Mouse (Mus musculus): Measurements from ENCODE around the gene C1ql4. TPM values are rescaled to one million over a fixed set of nuclear protein-coding genes. Genes with fewer than 3 reads are reported as not detected.

Gene C1ql4
- polyA plus RNA-seq (2015; fragmentation: Nextera tagmentation; extraction: Ambion mirVana): 0.22 TPM in 1 of 2 replicates, not detected in the other

GRCm38 (mm10) chr15:99087253-99088075 is at the start of gene C1ql4:
Gene C1ql4 (minus strand): TSS chr15:99087817.
- Histone ChIP-seq H3K36me3 (peaks cover 9% of the 10 kb centered on the region), H3K9me3 (no peaks in the 10 kb centered on the region), H3K4me1 (peaks cover 24% of the 10 kb centered on the region), H3K27ac (no peak within 1 kb of the TSS), H3K4me2 (peak within 1 kb of the TSS; percentile 53), H3K27me3 (peaks cover 99% of the 10 kb centered on the region), H3K9ac (no peak within 1 kb of the TSS; the same call in 1 of the 2 replicates), H3K4me3 (peak within 1 kb of the TSS; percentile 33)
- no peak for ATAC-seq (ENCODE audit: insufficient number of reproducible peaks, insufficient read depth, low FRiP score, low TSS enrichment, low read depth)
- WGBS: 8% methylated on average over 60 of the region's 60 CpGs

- Histone ChIP-seq H3K36me3 (peaks cover 5% of the 10 kb centered on the region; the same call in 1 of the 2 replicates), H3K27me3 (no peaks in the 10 kb centered on the region), H3K9me3 (no peaks in the 10 kb centered on the region), H3K4me3 (no peak overlapping the region), H3K27ac (peak overlapping the region; percentile 55), H3K4me2 (peak overlapping the region; percentile 10), H3K9ac (peak overlapping the region; percentile 47), H3K4me1 (peaks cover 31% of the 10 kb centered on the region)
- no peak for ATAC-seq (ENCODE audit: insufficient number of reproducible peaks, insufficient read depth, low FRiP score, low TSS enrichment, low read depth)
- WGBS: 47% methylated on average over 22 of the region's 22 CpGs
Measured at GRCm38 (mm10) chr15:99129956-99130910, 42.6 kb upstream of the C1ql4 start.

- H3K9me3 ChIP-seq: no peaks in the 10 kb centered on the region
- peak overlapping the region; percentile 55 for H3K27ac ChIP-seq
- no peaks in the 10 kb centered on the region for H3K27me3 ChIP-seq
- H3K9ac ChIP-seq: peak overlapping the region; percentile 47
- H3K36me3 ChIP-seq: peaks cover 5% of the 10 kb centered on the region; the same call in 1 of the 2 replicates
- H3K4me3 ChIP-seq: no peak overlapping the region
- no peak for ATAC-seq (ENCODE audit: insufficient number of reproducible peaks, insufficient read depth, low FRiP score, low TSS enrichment, low read depth)
- peaks cover 31% of the 10 kb centered on the region for H3K4me1 ChIP-seq
- peak overlapping the region; percentile 5 for H3K4me2 ChIP-seq
- 48% methylated on average over 11 of the region's 11 CpGs for WGBS
Measured at GRCm38 (mm10) chr15:99129441-99129840, 41.8 kb upstream of the C1ql4 start.

GRCm38 (mm10) chr15:99127851-99128522 is 40.4 kb upstream of the C1ql4 start:
- Histone ChIP-seq H3K36me3 (peaks cover 3% of the 10 kb centered on the region; the same call in 1 of the 2 replicates), H3K27ac (no peak overlapping the region), H3K4me3 (peak overlapping the region; percentile 75), H3K9me3 (no peaks in the 10 kb centered on the region), H3K4me1 (peaks cover 28% of the 10 kb centered on the region), H3K4me2 (peak overlapping the region; percentile 73), H3K27me3 (no peaks in the 10 kb centered on the region), H3K9ac (peak overlapping the region; percentile 92; the same call in 1 of the 2 replicates)
- WGBS: 64% methylated on average over 6 of the region's 6 CpGs
- no peak for ATAC-seq (ENCODE audit: insufficient number of reproducible peaks, insufficient read depth, low FRiP score, low TSS enrichment, low read depth)

- WGBS: under 1% methylated on average over 35 of the region's 35 CpGs
- Histone ChIP-seq H3K36me3 (peaks cover 3% of the 10 kb centered on the region; the same call in 1 of the 2 replicates), H3K27ac (peak overlapping the region; percentile 95), H3K27me3 (no peaks in the 10 kb centered on the region), H3K4me2 (peak overlapping the region; percentile 73), H3K4me3 (peak overlapping the region; percentile 75), H3K9ac (peak overlapping the region; percentile 92), H3K4me1 (peaks cover 28% of the 10 kb centered on the region), H3K9me3 (no peaks in the 10 kb centered on the region)
- no peak; the same call in 1 of the 2 replicates for ATAC-seq (ENCODE audit: insufficient number of reproducible peaks, insufficient read depth, low FRiP score, low TSS enrichment, low read depth)
Measured at GRCm38 (mm10) chr15:99126816-99127365, 39.3 kb upstream of the C1ql4 start.

- peak overlapping the region; percentile 75 for H3K4me3 ChIP-seq
- peaks cover 28% of the 10 kb centered on the region for H3K4me1 ChIP-seq
- peak overlapping the region; percentile 73 for H3K4me2 ChIP-seq
- H3K27me3 ChIP-seq: peaks cover 2% of the 10 kb centered on the region; the same call in 1 of the 2 replicates
- no peaks in the 10 kb centered on the region for H3K9me3 ChIP-seq
- WGBS: under 1% methylated on average over 112 of the region's 115 CpGs
- H3K36me3 ChIP-seq: no peaks in the 10 kb centered on the region
- ATAC-seq (ENCODE audit: insufficient number of reproducible peaks, insufficient read depth, low FRiP score, low TSS enrichment, low read depth): peak; percentile 85
- peak overlapping the region; percentile 92 for H3K9ac ChIP-seq
- H3K27ac ChIP-seq: peak overlapping the region; percentile 95
Measured at GRCm38 (mm10) chr15:99126081-99126815, 38.6 kb upstream of the C1ql4 start.

GRCm38 (mm10) chr15:99125711-99126080 is 38.1 kb upstream of the C1ql4 start, which contains the start of gene Spats2:
Gene Spats2 (plus strand): TSS chr15:99125916.
- under 1% methylated on average over 12 of the region's 12 CpGs for whole genome bisulfite sequencing
- no peak for ATAC-seq (ENCODE audit: insufficient number of reproducible peaks, insufficient read depth, low FRiP score, low TSS enrichment, low read depth)
- Histone ChIP-seq H3K9me3 (no peaks in the 10 kb centered on the region), H3K4me1 (peaks cover 25% of the 10 kb centered on the region), H3K4me3 (peak within 1 kb of the TSS; percentile 75), H3K9ac (peak within 1 kb of the TSS; percentile 92), H3K27ac (peak within 1 kb of the TSS; percentile 95), H3K4me2 (peak within 1 kb of the TSS; percentile 73), H3K36me3 (no peaks in the 10 kb centered on the region), H3K27me3 (peaks cover 5% of the 10 kb centered on the region; the same call in 1 of the 2 replicates)

- Histone ChIP-seq H3K9me3 (no peaks in the 10 kb centered on the region), H3K36me3 (no peaks in the 10 kb centered on the region), H3K4me2 (no peak overlapping the region), H3K4me3 (no peak overlapping the region), H3K27me3 (peaks cover 5% of the 10 kb centered on the region; the same call in 1 of the 2 replicates), H3K4me1 (no peaks in the 10 kb centered on the region), H3K9ac (no peak overlapping the region), H3K27ac (no peak overlapping the region)
- no peak for ATAC-seq (ENCODE audit: insufficient number of reproducible peaks, insufficient read depth, low FRiP score, low TSS enrichment, low read depth)
- WGBS: 67% methylated on average over 2 of the region's 2 CpGs
Measured at GRCm38 (mm10) chr15:99122642-99123041, 35.0 kb upstream of the C1ql4 start.

GRCm38 (mm10) chr15:99120814-99121213 is 33.2 kb upstream of the C1ql4 start:
- no peak for ATAC-seq (ENCODE audit: insufficient number of reproducible peaks, insufficient read depth, low FRiP score, low TSS enrichment, low read depth)

GRCm38 (mm10) chr15:99116539-99116938 is 28.9 kb upstream of the C1ql4 start:
- no peaks in the 10 kb centered on the region; the same call in 1 of the 2 replicates for H3K4me1 ChIP-seq
- 59% methylated on average over 11 of the region's 11 CpGs for WGBS
- no peak overlapping the region for H3K4me3 ChIP-seq
- H3K36me3 ChIP-seq: no peaks in the 10 kb centered on the region
- ATAC-seq (ENCODE audit: insufficient number of reproducible peaks, insufficient read depth, low FRiP score, low TSS enrichment, low read depth): no peak
- peaks cover 5% of the 10 kb centered on the region; the same call in 1 of the 2 replicates for H3K27me3 ChIP-seq
- no peak overlapping the region for H3K9ac ChIP-seq
- no peak overlapping the region for H3K27ac ChIP-seq
- no peaks in the 10 kb centered on the region for H3K9me3 ChIP-seq
- no peak overlapping the region for H3K4me2 ChIP-seq

More at GRCm38 (mm10) chr15:99120814-99121213, 33.2 kb upstream of the C1ql4 start:
- no peaks in the 10 kb centered on the region for H3K9me3 ChIP-seq
- WGBS: 15% methylated on average over 11 of the region's 11 CpGs
- no peak overlapping the region for H3K9ac ChIP-seq
- no peak overlapping the region for H3K27ac ChIP-seq
- H3K27me3 ChIP-seq: peaks cover 5% of the 10 kb centered on the region; the same call in 1 of the 2 replicates
- no peak overlapping the region for H3K4me2 ChIP-seq
- H3K4me3 ChIP-seq: no peak overlapping the region
- no peaks in the 10 kb centered on the region for H3K36me3 ChIP-seq
- H3K4me1 ChIP-seq: no peaks in the 10 kb centered on the region
